7 mouse cellular contexts compared by ENCODE assay signal in genomic region chrX:170021750-170022461, GRCm38 (mm10). TPM values are rescaled to one million over a fixed set of nuclear protein-coding genes. Genes with fewer than 3 reads are reported as not detected.
A peak's percentile ranks its signal among the peaks of the same experiment; 100 is the strongest.
DNase-seq lines count a peak whose midpoint lies in the region; ATAC-seq and TF ChIP-seq lines count a peak whose summit lies in the region.
"Not testable (repeated sequence)": the region's sequence is repeated elsewhere in the genome, so short reads cannot be mapped to it uniquely, and the experiment has no call there.

No protein-coding gene starts in this region.

- TF ChIP-seq CTCF in Patski (IDR thresholded peaks at IDR 0.05): not testable (repeated sequence)
- peak; percentile 82 for TF ChIP-seq CTCF in stomach, postnatal 0 days (IDR thresholded peaks at IDR 0.05; ENCODE audit: low read depth)

- not testable (repeated sequence) for H3ac ChIP-seq in myocyte (ENCODE audit: control insufficient read depth, insufficient read length)

- 41% methylated on average over 15 of the region's 15 CpGs for WGBS in forebrain, embryonic 16.5 days
- WGBS in intestine, embryonic 14.5 days: 60% methylated on average over 15 of the region's 15 CpGs
- WGBS in limb, embryonic 10.5 days: 54% methylated on average over 15 of the region's 15 CpGs
- WGBS in stomach, postnatal 0 days: 54% methylated on average over 15 of the region's 15 CpGs

- H3K4me2 ChIP-seq in forebrain, embryonic 16.5 days (ENCODE audit: low read length); intestine, embryonic 14.5 days (ENCODE audit: low read length); stomach, postnatal 0 days (replicated peaks; ENCODE audit: low read depth): not testable (repeated sequence)
- peak overlapping the region; percentile 18 for H3K4me2 ChIP-seq in myocyte (ENCODE audit: low read depth)

- TF ChIP-seq POLR2A in myocyte (IDR thresholded peaks at IDR 0.05; ENCODE audit: insufficient read length, low read depth): not testable (repeated sequence)

- H3K79me2 ChIP-seq in myocyte (ENCODE audit: control insufficient read depth, insufficient read depth): not testable (repeated sequence)

- 0 out of 2 replicates have a peak overlapping the region, but pooled peaks have one; percentile 2 for H3K27ac ChIP-seq in forebrain, embryonic 16.5 days (ENCODE audit: low read length)
- not testable (repeated sequence) for H3K27ac ChIP-seq in intestine, embryonic 14.5 days (ENCODE audit: low read depth); limb, embryonic 10.5 days; stomach, postnatal 0 days (replicated peaks)

- H3K4me1 ChIP-seq in forebrain, embryonic 16.5 days (replicated peaks; ENCODE audit: control insufficient read depth, insufficient read depth, low read length); intestine, embryonic 14.5 days (replicated peaks; ENCODE audit: control insufficient read depth, insufficient read depth, low read length); limb, embryonic 10.5 days; stomach, postnatal 0 days (replicated peaks; ENCODE audit: control insufficient read depth, insufficient read depth): not testable (repeated sequence)

- in situ Hi-C loops in Patski (cut with MboI; ENCODE audit: low pct_unique_long_range_greater_than_20kb): not testable (repeated sequence)

- not testable (repeated sequence) for H3K27me3 ChIP-seq in Patski; forebrain, embryonic 16.5 days (replicated peaks; ENCODE audit: control insufficient read depth, insufficient read depth, low read length); intestine, embryonic 14.5 days (replicated peaks; ENCODE audit: control insufficient read depth, insufficient read depth, low read length); limb, embryonic 10.5 days (ENCODE audit: low read depth, poor library complexity, severe bottlenecking); myocyte (ENCODE audit: control insufficient read depth, insufficient read depth, insufficient read length); stomach, postnatal 0 days (ENCODE audit: control insufficient read depth, insufficient read depth, low read length)

- POLR2A ChIA-PET in Patski (lab: Charles Lee): not testable (repeated sequence)

- H3K4me3 ChIP-seq in forebrain, embryonic 16.5 days (replicated peaks; ENCODE audit: low read length); intestine, embryonic 14.5 days (ENCODE audit: low read depth, low read length); limb, embryonic 10.5 days; myocyte; stomach, postnatal 0 days (ENCODE audit: low read depth, low read length): not testable (repeated sequence)

- TF ChIP-seq EP300 in stomach, postnatal 0 days (optimal IDR thresholded peaks at IDR 0.05): not testable (repeated sequence)

- peaks cover 20% of the 10 kb centered on the region for H3K9me3 ChIP-seq in forebrain, embryonic 16.5 days (ENCODE audit: control insufficient read depth, low read length)
- peaks cover 18% of the 10 kb centered on the region for H3K9me3 ChIP-seq in intestine, embryonic 14.5 days (ENCODE audit: control insufficient read depth, low read length)
- H3K9me3 ChIP-seq in limb, embryonic 10.5 days (replicated peaks): peaks cover 13% of the 10 kb centered on the region
- H3K9me3 ChIP-seq in stomach, postnatal 0 days (ENCODE audit: control insufficient read depth, low read length): peaks cover 14% of the 10 kb centered on the region

- H3K36me3 ChIP-seq in forebrain, embryonic 16.5 days (ENCODE audit: control insufficient read depth, insufficient read depth): peaks cover 12% of the 10 kb centered on the region
- H3K36me3 ChIP-seq in intestine, embryonic 14.5 days (ENCODE audit: control insufficient read depth, insufficient read depth, low read length): peaks cover 44% of the 10 kb centered on the region
- peaks cover 53% of the 10 kb centered on the region for H3K36me3 ChIP-seq in limb, embryonic 10.5 days
- H3K36me3 ChIP-seq in myocyte (ENCODE audit: control insufficient read depth, insufficient read depth): peaks cover 13% of the 10 kb centered on the region
- H3K36me3 ChIP-seq in stomach, postnatal 0 days (ENCODE audit: control insufficient read depth, insufficient read depth, low read length): peaks cover 19% of the 10 kb centered on the region

- CTCF ChIA-PET in Patski (lab: Charles Lee): not testable (repeated sequence)

- H3K9ac ChIP-seq in forebrain, embryonic 16.5 days (replicated peaks; ENCODE audit: low read depth, low read length); intestine, embryonic 14.5 days (ENCODE audit: low read length); stomach, postnatal 0 days (ENCODE audit: low read length): not testable (repeated sequence)

- peak; percentile 58 for ATAC-seq in Patski
- ATAC-seq in forebrain, embryonic 16.5 days: 0 out of 2 replicates have a peak, but pooled peaks have one; percentile 13
- ATAC-seq in intestine, embryonic 14.5 days (replicated peaks; ENCODE audit: low FRiP score, low TSS enrichment, low read depth); stomach, postnatal 0 days (ENCODE audit: low FRiP score, low TSS enrichment): not testable (repeated sequence)

- not testable (repeated sequence) for DNase-seq in Patski (ENCODE audit: low read depth, low spot score)
- DNase-seq in cerebellum, postnatal 10 days: peak; percentile 76 to 81
- DNase-seq in intestine, embryonic 14.5 days (ENCODE audit: low spot score): peak; percentile 86
- peak; percentile 74 for DNase-seq in limb, embryonic 10.5 days (ENCODE audit: low spot score)
- peak; percentile 55 for DNase-seq in stomach, postnatal 0 days (ENCODE audit: low spot score)

RNA-seq across cellular contexts. Expression of gene Gm21887, which starts 12.4 kb away (rescaled TPM):
- polyA plus RNA-seq in Patski (2021) (110 TPM), myocyte (2012; fragmentation: generic; extraction: Trizol) (39.8 TPM)
- polyA plus RNA-seq in forebrain, embryonic 16.5 days (2015; fragmentation: Nextera tagmentation; extraction: Ambion mirVana): 174 and 293 TPM in 2 replicates
- polyA plus RNA-seq in intestine, embryonic 14.5 days (2014; fragmentation: Nextera tagmentation; extraction: Ambion mirVana): 223 and 261 TPM in 2 replicates
- 253 and 254 TPM in 2 replicates for polyA plus RNA-seq in limb, embryonic 10.5 days (2016; fragmentation: Nextera tagmentation; extraction: Ambion mirVana)
- 90.6 and 93.1 TPM in 2 replicates for polyA plus RNA-seq in stomach, postnatal 0 days (2015; fragmentation: Nextera tagmentation; extraction: Ambion mirVana)
